In genomic region chr8:10418971-10419370, GRCm38 (mm10) we compare ENCODE assay signal across 21 mouse cellular contexts.
DNase-seq lines count a peak whose midpoint lies in the region; ATAC-seq and TF ChIP-seq lines count a peak whose summit lies in the region.
"Had no signal": no experiment of that assay in that cellular context is flagged by ENCODE, and none has a peak within 500 bp of the region (broad histone marks: within the 10 kb centered on the region; RNA-seq: fewer than 3 reads in every experiment).

No protein-coding gene starts in this region.

- ATAC-seq in hindbrain, embryonic 12.5 days (ENCODE audit: low FRiP score), result peak; percentile 44
- ATAC-seq in hindbrain, postnatal 0 days, result no peak
- peak; percentile 92 for ATAC-seq in forebrain, embryonic 13.5 days
- peak; percentile 61; the same call in 1 of the 2 replicates for ATAC-seq in midbrain, embryonic 14.5 days (ENCODE audit: low FRiP score, low TSS enrichment)
- ATAC-seq in liver, embryonic 12.5 days, result no peak

- no peak overlapping the region for H3K4me2 ChIP-seq in hindbrain, embryonic 12.5 days (replicated peaks)
- no peak overlapping the region for H3K4me2 ChIP-seq in hindbrain, postnatal 0 days (ENCODE audit: low read depth, low read length)
- peak overlapping the region; percentile 6; the same call in 1 of the 2 replicates for H3K4me2 ChIP-seq in forebrain, embryonic 13.5 days
- H3K4me2 ChIP-seq in midbrain, embryonic 14.5 days (ENCODE audit: low read length), result no peak overlapping the region
- H3K4me2 ChIP-seq in liver, embryonic 12.5 days, result no peak overlapping the region
- H3K4me2 ChIP-seq: embryonic facial prominence, embryonic 15.5 days; heart, embryonic 13.5 days; limb, embryonic 13.5 days; lung, embryonic 15.5 days had no signal

- 51% methylated on average over 7 of the region's 7 CpGs for WGBS in hindbrain, embryonic 12.5 days
- 26% methylated on average over 7 of the region's 7 CpGs for WGBS in hindbrain, postnatal 0 days
- WGBS in forebrain, embryonic 13.5 days, result 41% methylated on average over 7 of the region's 7 CpGs
- 28% methylated on average over 7 of the region's 7 CpGs for WGBS in midbrain, embryonic 14.5 days
- 70% methylated on average over 7 of the region's 7 CpGs for WGBS in liver, embryonic 12.5 days (ENCODE audit: insufficient replicate concordance)

- H3K9ac ChIP-seq in hindbrain, embryonic 12.5 days, result no peak overlapping the region
- H3K9ac ChIP-seq in hindbrain, postnatal 0 days (replicated peaks; ENCODE audit: low read length), result no peak overlapping the region
- no peak overlapping the region for H3K9ac ChIP-seq in forebrain, embryonic 13.5 days
- no peak overlapping the region for H3K9ac ChIP-seq in midbrain, embryonic 14.5 days (replicated peaks; ENCODE audit: low read length)
- H3K9ac ChIP-seq in liver, embryonic 12.5 days, result no peak overlapping the region
- H3K9ac ChIP-seq: embryonic facial prominence, embryonic 15.5 days; heart, embryonic 13.5 days; limb, embryonic 13.5 days; liver, embryonic 14.5 days; lung, embryonic 15.5 days had no signal

- no peaks in the 10 kb centered on the region for H3K9me3 ChIP-seq in hindbrain, embryonic 12.5 days (replicated peaks)
- no peaks in the 10 kb centered on the region for H3K9me3 ChIP-seq in hindbrain, postnatal 0 days (ENCODE audit: low read length)
- H3K9me3 ChIP-seq in forebrain, embryonic 13.5 days (replicated peaks), result no peaks in the 10 kb centered on the region
- H3K9me3 ChIP-seq in midbrain, embryonic 14.5 days (ENCODE audit: control insufficient read depth, low read length), result no peaks in the 10 kb centered on the region
- no peaks in the 10 kb centered on the region for H3K9me3 ChIP-seq in liver, embryonic 12.5 days (replicated peaks)
- H3K9me3 ChIP-seq: embryonic facial prominence, embryonic 15.5 days; heart, embryonic 13.5 days; limb, embryonic 13.5 days; lung, embryonic 15.5 days had no signal

- no peaks in the 10 kb centered on the region for H3K27me3 ChIP-seq in hindbrain, embryonic 12.5 days
- no peaks in the 10 kb centered on the region for H3K27me3 ChIP-seq in hindbrain, postnatal 0 days (ENCODE audit: insufficient read depth, low read length)
- no peaks in the 10 kb centered on the region for H3K27me3 ChIP-seq in forebrain, embryonic 13.5 days
- no peaks in the 10 kb centered on the region for H3K27me3 ChIP-seq in midbrain, embryonic 14.5 days (ENCODE audit: control insufficient read depth, insufficient read depth, low read length)
- no peaks in the 10 kb centered on the region for H3K27me3 ChIP-seq in liver, embryonic 12.5 days (replicated peaks)
- H3K27me3 ChIP-seq: heart, embryonic 13.5 days; limb, embryonic 13.5 days; lung, embryonic 15.5 days had no signal

- H3K36me3 ChIP-seq in hindbrain, embryonic 12.5 days, result no peaks in the 10 kb centered on the region
- no peaks in the 10 kb centered on the region for H3K36me3 ChIP-seq in hindbrain, postnatal 0 days (ENCODE audit: insufficient read depth, low read length)
- no peaks in the 10 kb centered on the region for H3K36me3 ChIP-seq in forebrain, embryonic 13.5 days (ENCODE audit: poor library complexity, severe bottlenecking)
- H3K36me3 ChIP-seq in midbrain, embryonic 14.5 days (ENCODE audit: control insufficient read depth, insufficient read depth, low read length), result no peaks in the 10 kb centered on the region
- no peaks in the 10 kb centered on the region for H3K36me3 ChIP-seq in liver, embryonic 12.5 days
- H3K36me3 ChIP-seq: embryonic facial prominence, embryonic 15.5 days; heart, embryonic 13.5 days; limb, embryonic 13.5 days; lung, embryonic 15.5 days had no signal

- no peak for TF ChIP-seq CTCF in hindbrain, postnatal 0 days (IDR thresholded peaks at IDR 0.05; ENCODE audit: low read depth)

- no peak for DNase-seq in hindbrain, postnatal 0 days (ENCODE audit: low spot score)
- DNase-seq in brain, adult 2 months (ENCODE audit: low read depth, low spot score), result peak; percentile 25
- peak; percentile 42 for DNase-seq in midbrain, embryonic 14.5 days
- DNase-seq in kidney, adult 9 months, result no peak
- no peak for DNase-seq in layer of hippocampus, postnatal 14 days (ENCODE audit: low spot score in 2 of 2)
- DNase-seq: adrenal gland, postnatal 25 days; B cell, adult 2 months; cerebellum, adult 18-20 months; cerebellum, postnatal 36 days; gastrocnemius, adult 2 months; retina, postnatal 1 day; thymus, postnatal 14 days had no signal

- no peak overlapping the region for H3K4me3 ChIP-seq in hindbrain, embryonic 12.5 days
- H3K4me3 ChIP-seq in hindbrain, postnatal 0 days (ENCODE audit: low read length), result no peak overlapping the region
- H3K4me3 ChIP-seq in forebrain, embryonic 13.5 days, result no peak overlapping the region
- no peak overlapping the region for H3K4me3 ChIP-seq in midbrain, embryonic 14.5 days (replicated peaks; ENCODE audit: low read depth, low read length)
- no peak overlapping the region for H3K4me3 ChIP-seq in liver, embryonic 12.5 days
- H3K4me3 ChIP-seq: embryonic facial prominence, embryonic 15.5 days; gastrocnemius, adult 2 months; heart, embryonic 13.5 days; limb, embryonic 13.5 days; lung, embryonic 15.5 days had no signal

- peak overlapping the region; percentile 35; the same call in 1 of the 2 replicates for H3K27ac ChIP-seq in hindbrain, embryonic 12.5 days
- H3K27ac ChIP-seq in hindbrain, postnatal 0 days, result no peak overlapping the region
- H3K27ac ChIP-seq in forebrain, embryonic 13.5 days, result peak overlapping the region; percentile 70
- H3K27ac ChIP-seq in midbrain, embryonic 14.5 days (replicated peaks; ENCODE audit: low read depth, low read length), result no peak overlapping the region
- no peak overlapping the region for H3K27ac ChIP-seq in liver, embryonic 12.5 days
- H3K27ac ChIP-seq: embryonic facial prominence, embryonic 15.5 days; gastrocnemius, adult 2 months; heart, embryonic 13.5 days; limb, embryonic 13.5 days; liver, embryonic 14.5 days; lung, embryonic 15.5 days; macrophage had no signal

- H3K4me1 ChIP-seq in hindbrain, embryonic 12.5 days, result peaks cover 8% of the 10 kb centered on the region
- H3K4me1 ChIP-seq in hindbrain, postnatal 0 days (ENCODE audit: insufficient read depth, low read length), result no peaks in the 10 kb centered on the region
- peaks cover 22% of the 10 kb centered on the region for H3K4me1 ChIP-seq in forebrain, embryonic 13.5 days
- H3K4me1 ChIP-seq in midbrain, embryonic 14.5 days (ENCODE audit: control insufficient read depth, insufficient read depth, low read length), result peaks cover 5% of the 10 kb centered on the region
- no peaks in the 10 kb centered on the region for H3K4me1 ChIP-seq in liver, embryonic 12.5 days
- H3K4me1 ChIP-seq: embryonic facial prominence, embryonic 15.5 days had no signal

Comparison
In these comparisons a context has a peak if more than half of its experiments do, and no peak if none do; other contexts are left out.
1. ATAC-seq: peak in hindbrain, embryonic 12.5 days (single experiment), forebrain, embryonic 13.5 days (single experiment) and midbrain, embryonic 14.5 days (single experiment); none in hindbrain, postnatal 0 days (single experiment) and liver, embryonic 12.5 days (single experiment).
2. H3K27ac ChIP-seq: peak in hindbrain, embryonic 12.5 days (single experiment) and forebrain, embryonic 13.5 days (single experiment); none in hindbrain, postnatal 0 days (single experiment), midbrain, embryonic 14.5 days (single experiment) and liver, embryonic 12.5 days (single experiment).
3. DNase-seq: peak in brain, adult 2 months (single experiment) and midbrain, embryonic 14.5 days (single experiment); none in hindbrain, postnatal 0 days (single experiment), kidney, adult 9 months (single experiment) and layer of hippocampus, postnatal 14 days (0 of 2).